Mouse (Mus musculus) lung, embryonic 16.5 days (tissue): ENCODE data around the gene Crtc3. TPM values are rescaled to one million over a fixed set of nuclear protein-coding genes. Genes with fewer than 3 reads are reported as not detected.
A peak's percentile ranks its signal among the peaks of the same experiment; 100 is the strongest.

ENCODE experiments used
- ATAC-seq: fragments of 200-750 bp; cut with Nextera tagmentation; 2 replicates; pipeline ENCODE4 v1.8.0; 2017; ENCODE audit warnings: low read depth, mild to moderate bottlenecking, moderate library complexity
- H3K27ac ChIP-seq: fragments of 300-500 bp; sonication (generic); 2 replicates; pipeline ENCODE4 v1.5.1; 2014; ENCODE audit warnings: mild to moderate bottlenecking, control low read depth, low read length
- H3K27me3 ChIP-seq: fragments of 300-500 bp; sonication (generic); 2 replicates; pipeline ENCODE4 v1.6.1; 2014; ENCODE audit warnings: low read depth, low read length, mixed read lengths; ENCODE audit not compliant: control insufficient read depth, insufficient read depth
- H3K36me3 ChIP-seq: fragments of 300-500 bp; sonication (generic); 2 replicates; pipeline ENCODE4 v1.6.1; 2014; ENCODE audit warnings: low read length; ENCODE audit not compliant: control insufficient read depth, insufficient read depth
- H3K4me1 ChIP-seq: fragments of 300-500 bp; sonication (generic); replicated peaks from 2 replicates; pipeline ENCODE4 v1.6.1; 2014; ENCODE audit warnings: low read length, mixed read lengths; ENCODE audit not compliant: control insufficient read depth, insufficient read depth
- H3K4me2 ChIP-seq: fragments of 300-500 bp; sonication (generic); 2 replicates; pipeline ENCODE4 v1.6.1; 2014; ENCODE audit warnings: low read depth, low read length, control low read depth
- H3K4me3 ChIP-seq: fragments of 300-500 bp; sonication (generic); 2 replicates; pipeline ENCODE4 v1.5.1; 2014; ENCODE audit warnings: mild to moderate bottlenecking, low read length, control low read depth
- H3K9ac ChIP-seq: fragments of 300-500 bp; sonication (generic); 2 replicates; pipeline ENCODE4 v1.6.1; 2014; ENCODE audit warnings: low read length, control low read depth
- H3K9me3 ChIP-seq: fragments of 300-500 bp; sonication (generic); 2 replicates; pipeline ENCODE4 v1.6.1; 2016; ENCODE audit warnings: low read length; ENCODE audit not compliant: control insufficient read depth
- WGBS: fragments of 180-500 bp; shearing (Covaris S2); extraction: QIAGEN DNeasy Blood & Tissue Kit; methylation state at CpG from one replicate; pipeline ENCODE4 v1.1.7; 2014; 5-methylcytosine and 5-hydroxymethylcytosine counted together
- polyA plus RNA-seq: library from polyadenylated mRNA; unstranded; fragments of >200 nt; fragmentation: Nextera tagmentation; extraction: Ambion mirVana; gene quantifications from 2 replicates; pipeline ENCODE4 v1.2.1, GENCODE M21; 2015

The Crtc3 gene
- polyA plus RNA-seq, 1 experiment from 2014 or later = 18.6 TPM

- 0 out of 2 replicates have a peak overlapping the region, but pooled peaks have one; percentile 3 for H3K4me3 ChIP-seq
- no peaks in the 10 kb centered on the region for H3K9me3 ChIP-seq
- H3K9ac ChIP-seq = peak overlapping the region; percentile 27
- H3K27ac ChIP-seq = peak overlapping the region; percentile 87
- H3K27me3 ChIP-seq = no peaks in the 10 kb centered on the region
- peaks cover 21% of the 10 kb centered on the region for H3K4me1 ChIP-seq
- peak; percentile 74 for ATAC-seq
- peak overlapping the region; percentile 43 for H3K4me2 ChIP-seq
- WGBS = 28% methylated on average over 8 of the region's 8 CpGs
- H3K36me3 ChIP-seq = no peaks in the 10 kb centered on the region
Observed at GRCm38 (mm10) chr7:80628708-80629183, 59.9 kb downstream of the Crtc3 start.

DNA sequence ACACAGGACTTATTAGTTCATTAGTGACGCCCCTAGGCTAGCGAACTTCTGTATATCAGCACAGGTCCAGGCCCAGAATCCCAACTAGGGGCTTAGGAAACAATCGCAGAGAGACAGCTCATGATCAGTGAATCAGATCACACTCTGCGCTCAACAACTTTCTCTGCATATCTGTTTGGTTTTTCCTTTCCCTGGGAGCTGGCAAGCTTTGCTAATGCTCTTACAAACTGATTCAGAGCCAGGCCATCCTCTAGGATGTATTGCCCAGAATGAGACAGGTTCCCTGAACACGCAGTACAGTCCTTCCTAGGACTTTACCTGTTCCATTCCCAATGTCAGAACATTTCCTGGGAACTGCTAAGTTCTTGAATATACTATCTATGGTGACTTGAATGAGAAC, 61.7 kb downstream of the Crtc3 start:
- Histone ChIP-seq H3K4me3 (no peak overlapping the region), H3K9ac (no peak overlapping the region), H3K36me3 (no peaks in the 10 kb centered on the region), H3K27me3 (no peaks in the 10 kb centered on the region), H3K9me3 (no peaks in the 10 kb centered on the region), H3K27ac (no peak overlapping the region), H3K4me2 (no peak overlapping the region), H3K4me1 (peaks cover 21% of the 10 kb centered on the region)
- no peak for ATAC-seq
- 70% methylated on average over 5 of the region's 5 CpGs for WGBS

DNA sequence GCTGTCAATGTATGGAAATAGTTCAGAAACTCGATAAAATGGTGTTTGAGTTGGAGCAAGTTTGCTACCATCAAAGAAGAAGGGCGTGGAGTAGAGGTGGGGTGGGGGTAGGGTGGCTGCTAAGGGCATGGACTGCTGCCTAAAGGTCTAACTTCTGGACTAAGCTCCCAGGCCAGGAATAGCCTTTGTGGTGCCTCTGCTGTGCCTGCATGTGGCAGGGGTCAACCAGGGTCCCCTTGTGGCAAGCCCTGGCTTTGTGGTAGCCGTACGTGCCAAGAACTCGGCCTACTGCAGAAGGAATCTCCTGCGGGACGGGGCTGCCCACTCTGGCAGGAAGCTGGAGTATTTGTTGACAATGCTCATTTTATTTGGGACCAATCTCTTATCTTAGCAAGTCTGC, 62.8 kb downstream of the Crtc3 start:
- H3K4me3 ChIP-seq = no peak overlapping the region
- H3K36me3 ChIP-seq = peaks cover 4% of the 10 kb centered on the region; the same call in 1 of the 2 replicates
- whole genome bisulfite sequencing = 80% methylated on average over 7 of the region's 7 CpGs
- H3K4me1 ChIP-seq = peaks cover 19% of the 10 kb centered on the region
- no peaks in the 10 kb centered on the region for H3K9me3 ChIP-seq
- ATAC-seq = no peak
- H3K27me3 ChIP-seq = no peaks in the 10 kb centered on the region
- H3K4me2 ChIP-seq = no peak overlapping the region
- no peak overlapping the region for H3K9ac ChIP-seq
- H3K27ac ChIP-seq = no peak overlapping the region

DNA sequence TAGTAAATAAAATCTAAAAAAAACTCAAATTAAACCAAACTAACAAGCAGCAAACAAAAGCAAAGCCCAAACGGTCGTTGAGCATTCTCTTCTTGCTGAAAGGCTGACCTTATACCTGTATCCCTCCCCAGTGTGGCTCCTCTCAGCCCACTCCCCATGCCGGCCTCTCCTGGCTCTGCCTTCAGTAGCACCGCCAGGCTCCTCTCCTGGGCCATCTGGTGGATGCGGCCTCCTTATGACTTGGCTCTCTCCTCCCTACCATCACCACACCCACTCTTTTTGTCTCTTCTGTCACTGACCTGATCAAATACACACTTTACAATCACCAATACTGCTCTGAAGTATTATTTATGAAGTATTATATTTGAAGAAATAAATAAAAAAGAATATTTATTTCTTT, 65.4 kb downstream of the Crtc3 start:
- peaks cover 2% of the 10 kb centered on the region for H3K4me1 ChIP-seq
- WGBS = 88% methylated on average over 5 of the region's 5 CpGs
- no peak overlapping the region for H3K27ac ChIP-seq
- H3K36me3 ChIP-seq = peaks cover 4% of the 10 kb centered on the region; the same call in 1 of the 2 replicates
- H3K4me3 ChIP-seq = no peak overlapping the region
- H3K4me2 ChIP-seq = no peak overlapping the region
- no peaks in the 10 kb centered on the region for H3K27me3 ChIP-seq
- H3K9me3 ChIP-seq = no peaks in the 10 kb centered on the region
- ATAC-seq = no peak
- no peak overlapping the region for H3K9ac ChIP-seq

- H3K36me3 ChIP-seq = no peaks in the 10 kb centered on the region
- no peak for ATAC-seq
- no peak overlapping the region for H3K4me2 ChIP-seq
- H3K4me1 ChIP-seq = no peaks in the 10 kb centered on the region; the same call in 1 of the 2 replicates
- H3K9ac ChIP-seq = no peak overlapping the region
- no peaks in the 10 kb centered on the region for H3K9me3 ChIP-seq
- H3K27ac ChIP-seq = no peak overlapping the region
- 80% methylated on average over 9 of the region's 9 CpGs for WGBS
- H3K27me3 ChIP-seq = no peaks in the 10 kb centered on the region
- no peak overlapping the region for H3K4me3 ChIP-seq
Observed at GRCm38 (mm10) chr7:80616096-80616495, 72.6 kb downstream of the Crtc3 start.

- Histone ChIP-seq H3K4me1 (no peaks in the 10 kb centered on the region; the same call in 1 of the 2 replicates), H3K9me3 (no peaks in the 10 kb centered on the region), H3K36me3 (0 out of 2 replicates have a peak, but pooled peaks cover 2% of the 10 kb centered on the region), H3K27ac (peak overlapping the region; percentile 64), H3K27me3 (no peaks in the 10 kb centered on the region), H3K9ac (no peak overlapping the region), H3K4me2 (no peak overlapping the region), H3K4me3 (no peak overlapping the region)
- peak; percentile 41; the same call in 1 of the 2 replicates for ATAC-seq
- WGBS = 56% methylated on average over 3 of the region's 3 CpGs
Observed at GRCm38 (mm10) chr7:80614042-80614441, 74.6 kb downstream of the Crtc3 start.

GRCm38 (mm10) chr7:80612191-80612787, 76.4 kb downstream of the Crtc3 start:
- H3K4me3 ChIP-seq = no peak overlapping the region
- no peaks in the 10 kb centered on the region; the same call in 1 of the 2 replicates for H3K4me1 ChIP-seq
- no peak overlapping the region for H3K4me2 ChIP-seq
- ATAC-seq = no peak
- no peak overlapping the region for H3K27ac ChIP-seq
- H3K9me3 ChIP-seq = no peaks in the 10 kb centered on the region
- H3K36me3 ChIP-seq = 0 out of 2 replicates have a peak, but pooled peaks cover 2% of the 10 kb centered on the region
- no peak overlapping the region for H3K9ac ChIP-seq
- no peaks in the 10 kb centered on the region for H3K27me3 ChIP-seq
- WGBS = 69% methylated on average over 11 of the region's 11 CpGs

GRCm38 (mm10) chr7:80611646-80612045, 77.0 kb downstream of the Crtc3 start:
- Histone ChIP-seq H3K27me3 (no peaks in the 10 kb centered on the region), H3K4me3 (no peak overlapping the region), H3K27ac (no peak overlapping the region), H3K9ac (no peak overlapping the region), H3K36me3 (0 out of 2 replicates have a peak, but pooled peaks cover 2% of the 10 kb centered on the region), H3K9me3 (no peaks in the 10 kb centered on the region), H3K4me2 (no peak overlapping the region), H3K4me1 (no peaks in the 10 kb centered on the region; the same call in 1 of the 2 replicates)
- no peak for ATAC-seq
- WGBS = 78% methylated on average over 7 of the region's 7 CpGs

GRCm38 (mm10) chr7:80607503-80607902, 81.2 kb downstream of the Crtc3 start:
- no peak for ATAC-seq
- H3K4me2 ChIP-seq = no peak overlapping the region
- 52% methylated on average over 2 of the region's 2 CpGs for WGBS

More at GRCm38 (mm10) chr7:80607503-80607902, 81.2 kb downstream of the Crtc3 start:
- Histone ChIP-seq H3K4me1 (no peaks in the 10 kb centered on the region), H3K9ac (no peak overlapping the region), H3K36me3 (0 out of 2 replicates have a peak, but pooled peaks cover 4% of the 10 kb centered on the region), H3K4me3 (no peak overlapping the region), H3K27me3 (no peaks in the 10 kb centered on the region), H3K27ac (no peak overlapping the region), H3K9me3 (no peaks in the 10 kb centered on the region)
